Mouse (Mus musculus) C2C12 (cell line): ENCODE measurements around the gene Zic2.

Source experiments
- CEBPB ChIP-seq: IDR thresholded peaks from one replicate; pipeline ENCODE4 v1.6.1; 2011; ENCODE audit warnings: low read depth, mild to moderate bottlenecking, control low read depth, moderate library complexity
- CTCF ChIP-seq: IDR thresholded peaks from one replicate; pipeline ENCODE4 v1.5.1; 2011; ENCODE audit not compliant: control insufficient read depth, insufficient read depth, insufficient read length
- FOSL1 ChIP-seq: IDR thresholded peaks from one replicate; pipeline ENCODE4 v1.8.0; 2011; ENCODE audit warnings: mild to moderate bottlenecking, low read length; ENCODE audit not compliant: poor library complexity, insufficient read depth, severe bottlenecking
- MAX ChIP-seq: IDR thresholded peaks from one replicate; pipeline ENCODE4 v1.6.1; 2011; ENCODE audit warnings: mild to moderate bottlenecking, control low read depth
- MYOD1 ChIP-seq: IDR thresholded peaks from one replicate; pipeline ENCODE4 v1.6.1; 2011; ENCODE audit warnings: low read depth; ENCODE audit not compliant: control insufficient read depth, insufficient read length
- MYOG ChIP-seq: IDR thresholded peaks from one replicate; pipeline ENCODE4 v1.6.1; 2011; ENCODE audit not compliant: control insufficient read depth, insufficient read length; ENCODE audit errors: extremely low read depth

GRCm38 (mm10) chr14:122463080-122463691 lies 12.0 kb upstream of the Zic2 start:
- TF ChIP-seq CTCF (no peak), MYOD1 (no peak), MYOG (no peak), CEBPB (no peak), FOSL1 (no peak), MAX (no peak)
